Mouse (Mus musculus) embryo, embryonic 11 days (tissue): ENCODE results near the gene Ap1s1.

Experiments
- DNase-seq: peaks from one replicate; pipeline ENCODE4 v3.0.0-alpha.2; 2015

Gene Ap1s1

GRCm38 (mm10) chr5:137062601-137063000 lies 16.7 kb upstream of the Ap1s1 start:
- DNase-seq, result no peak

DNA sequence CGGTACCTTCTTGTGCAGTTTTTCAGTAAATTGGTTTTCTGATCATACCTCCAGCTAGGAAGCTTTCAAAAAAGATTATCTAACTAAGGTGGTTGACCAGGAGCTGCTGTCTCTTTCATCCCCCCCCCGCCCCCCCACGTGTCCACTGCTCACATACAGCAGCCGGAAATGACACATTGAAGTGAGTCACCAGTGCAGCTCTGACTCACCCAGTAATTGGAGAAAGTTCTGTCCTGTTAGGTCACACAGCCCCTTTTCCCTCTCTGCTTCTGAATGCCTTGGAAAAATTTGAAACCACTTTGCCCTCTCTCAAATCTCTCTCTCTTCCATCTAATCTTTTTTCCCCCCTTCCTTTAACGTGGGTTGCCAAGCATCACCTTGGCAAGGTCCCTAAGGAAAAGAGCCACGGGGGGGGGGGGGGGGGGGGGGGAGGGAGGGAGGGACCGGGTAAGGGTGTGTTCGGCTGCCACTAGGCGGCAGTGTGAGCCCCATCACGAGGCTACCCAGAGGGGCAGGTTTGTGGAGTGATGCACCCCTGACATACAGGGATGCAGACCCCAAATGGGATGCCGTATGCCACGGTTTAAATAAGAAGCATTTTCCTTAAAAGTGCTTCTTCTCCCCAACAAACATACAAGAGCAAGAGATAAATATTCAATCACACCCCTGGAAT lies 16.0 kb upstream of the Ap1s1 start:
- DNase-seq, result peak; percentile 56

DNA sequence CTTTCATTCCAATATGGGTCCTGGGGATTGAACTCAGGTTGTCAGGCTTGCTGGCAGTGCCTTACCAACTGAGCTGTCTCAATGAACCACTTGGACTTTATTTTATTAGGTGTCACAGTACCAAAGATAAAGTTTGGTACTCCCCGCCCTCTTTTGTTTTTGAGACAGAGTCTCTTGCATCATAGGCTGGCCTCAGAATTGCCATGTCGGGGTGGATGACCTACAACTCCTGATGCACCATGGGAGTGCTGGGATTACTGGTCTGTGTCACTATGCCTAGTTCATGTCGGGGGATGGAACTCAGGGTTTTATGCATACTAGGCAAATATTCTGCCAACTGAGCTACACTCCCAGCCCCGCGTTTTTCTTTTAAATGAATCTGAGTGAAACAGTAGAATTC lies 8.9 kb upstream of the Ap1s1 start:
- no peak for DNase-seq

DNA sequence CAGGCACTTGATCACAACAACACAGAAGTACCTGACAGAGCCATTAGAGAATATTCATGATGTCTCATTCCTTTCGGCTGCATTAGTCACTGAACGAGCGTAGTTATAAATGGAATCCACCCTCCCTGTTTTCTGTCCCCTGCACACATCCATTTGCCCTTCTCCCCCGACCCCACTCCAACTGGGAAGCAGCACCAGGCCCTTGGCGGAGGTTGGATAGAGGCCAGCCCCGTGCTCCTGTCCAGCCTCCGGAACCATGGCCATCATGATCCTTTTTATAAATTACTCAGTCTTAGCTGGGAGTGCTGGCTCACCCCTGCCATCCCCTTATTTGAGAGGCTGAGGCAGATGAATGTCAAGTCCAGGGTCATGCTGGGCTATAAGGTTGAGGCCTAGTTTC lies 8.4 kb upstream of the Ap1s1 start:
- DNase-seq, result no peak

DNA sequence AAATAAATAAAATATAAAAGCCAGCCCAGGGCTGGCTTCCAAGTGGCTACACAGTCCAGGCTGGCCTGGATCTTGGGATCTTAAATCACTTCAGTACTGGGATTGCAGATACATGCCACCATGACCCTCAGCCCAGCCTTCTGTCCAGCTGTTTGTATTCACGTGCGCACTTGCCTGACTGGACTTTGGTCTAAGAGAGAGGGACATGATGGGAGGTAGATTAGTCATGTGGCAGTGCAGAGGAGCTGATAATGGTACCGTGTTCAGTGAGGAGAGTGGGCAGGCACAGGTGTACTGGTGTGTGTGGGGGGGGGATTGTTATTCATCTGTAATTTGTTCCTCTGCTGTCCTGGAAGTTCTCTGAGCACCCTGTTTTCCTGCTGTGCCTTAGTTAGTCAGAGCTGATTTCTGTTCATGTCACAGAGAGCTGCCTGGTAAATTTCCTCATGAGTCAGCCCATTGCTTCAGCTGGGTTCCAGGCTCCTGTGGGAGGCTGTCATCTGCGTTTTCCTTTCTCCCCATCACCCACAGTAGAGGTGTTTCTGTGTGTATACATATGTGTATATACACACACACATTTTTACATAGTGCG lies 6.1 kb upstream of the Ap1s1 start:
- DNase-seq, result no peak

DNA sequence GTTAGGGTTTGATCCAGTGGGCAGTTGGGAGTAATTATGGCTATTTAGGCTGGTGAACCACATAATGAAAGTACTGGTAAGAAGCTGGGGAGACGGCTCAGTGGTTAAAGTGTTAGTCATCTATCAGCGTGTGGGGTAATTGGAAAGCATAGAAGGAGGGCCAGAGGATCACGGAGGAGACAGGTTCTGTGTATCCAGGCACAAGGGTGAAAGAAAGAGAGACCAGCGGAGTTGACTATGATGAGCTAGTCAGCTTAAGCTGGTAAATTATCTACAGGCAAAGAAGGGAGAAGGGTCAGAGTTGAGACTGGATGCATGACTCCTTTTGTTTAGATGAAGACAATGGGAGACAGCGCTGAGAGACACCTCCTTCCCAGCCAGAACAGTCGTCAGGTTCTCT lies 5.2 kb upstream of the Ap1s1 start:
- DNase-seq, result no peak

DNA sequence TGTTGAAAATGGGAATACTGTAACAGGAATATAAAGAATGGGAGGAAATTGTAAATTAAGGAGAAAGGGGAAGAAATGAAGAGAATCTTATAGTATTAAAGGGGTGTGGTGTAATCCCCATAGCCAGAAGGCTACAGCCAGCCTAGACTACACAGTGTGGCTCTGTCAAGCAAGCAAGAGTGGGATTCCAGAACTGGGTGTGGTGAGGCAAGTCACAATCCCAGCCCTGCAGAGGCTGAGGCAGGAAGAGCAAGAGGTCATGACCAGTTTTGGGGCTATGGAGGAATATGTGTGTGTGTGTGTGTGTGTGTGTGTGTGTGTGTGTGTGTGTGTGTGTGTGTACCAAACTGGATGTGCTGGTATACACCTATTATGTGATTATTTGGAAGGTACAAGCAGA lies 1.1 kb upstream of the Ap1s1 start:
- no peak for DNase-seq

DNA sequence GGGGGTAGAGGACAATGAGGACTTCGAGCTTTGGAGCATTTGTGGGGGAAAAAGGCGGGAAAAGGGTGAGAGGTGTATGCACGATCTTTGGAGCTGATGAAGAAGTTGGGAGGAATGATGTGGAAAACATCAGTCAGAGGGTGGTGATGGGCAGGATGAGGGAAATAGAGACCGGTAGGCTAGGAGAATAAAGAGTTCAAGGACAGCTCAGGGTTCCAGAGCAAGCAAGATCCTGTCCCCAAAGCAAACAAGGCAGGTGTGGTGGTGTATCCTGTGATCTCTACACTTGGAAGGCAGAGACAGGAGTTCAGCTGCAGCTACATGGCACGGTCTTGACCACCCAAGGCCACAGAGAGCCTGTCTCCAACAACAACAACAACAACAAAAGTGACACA lies 386 bp upstream of the Ap1s1 start:
- DNase-seq, result no peak

- no peak for DNase-seq
Measured at GRCm38 (mm10) chr5:137043997-137044396, 1.9 kb downstream of the Ap1s1 start.

- no peak for DNase-seq
Measured at GRCm38 (mm10) chr5:137041442-137041841, 4.5 kb downstream of the Ap1s1 start.

GRCm38 (mm10) chr5:137039453-137039852 lies 6.5 kb downstream of the Ap1s1 start:
- DNase-seq, result no peak

GRCm38 (mm10) chr5:137036211-137036610 lies 9.7 kb downstream of the Ap1s1 start:
- DNase-seq, result no peak

DNA sequence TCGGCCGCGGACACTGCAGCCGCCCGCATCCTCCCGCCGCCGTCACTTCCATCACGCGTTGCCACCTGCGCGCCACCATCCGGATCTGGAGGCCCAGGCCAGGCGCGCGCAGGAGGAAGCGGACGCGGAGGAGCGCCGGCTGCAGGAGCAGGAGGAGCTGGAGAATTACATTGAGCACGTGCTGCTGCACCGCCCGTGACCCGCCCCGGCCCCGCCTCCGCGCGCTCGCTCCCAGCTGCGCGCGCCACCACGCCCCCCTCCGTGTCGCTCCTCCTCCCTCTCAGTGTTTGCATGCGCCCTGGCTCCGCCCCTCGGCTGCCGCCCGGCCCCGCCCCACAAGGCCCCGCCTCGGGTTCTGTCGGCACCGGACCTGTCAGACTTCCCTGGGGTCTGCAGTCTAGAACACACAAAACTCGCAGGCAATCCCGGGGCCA lies 13.3 kb downstream of the Ap1s1 start:
- DNase-seq, result peak; percentile 93

DNA sequence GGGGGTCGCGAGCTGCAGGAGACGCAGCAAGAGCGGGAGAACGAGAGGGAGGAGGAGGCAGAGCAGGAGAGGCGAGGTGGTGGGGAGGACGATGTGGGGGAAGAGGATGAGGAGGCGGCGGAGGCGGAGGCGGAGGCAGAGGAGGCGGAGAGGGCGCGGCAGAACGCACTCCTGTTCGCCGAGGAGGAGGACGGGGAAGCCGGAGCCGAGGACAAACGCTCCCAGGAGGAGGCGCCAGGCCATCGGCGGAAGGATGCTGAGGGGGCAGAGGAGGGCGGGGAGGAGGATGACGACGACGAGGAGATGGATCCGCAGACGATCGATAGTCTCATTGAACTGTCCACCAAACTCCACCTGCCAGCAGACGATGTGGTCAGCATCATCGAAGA lies 13.9 kb downstream of the Ap1s1 start:
- DNase-seq, result peak; percentile 41

DNA sequence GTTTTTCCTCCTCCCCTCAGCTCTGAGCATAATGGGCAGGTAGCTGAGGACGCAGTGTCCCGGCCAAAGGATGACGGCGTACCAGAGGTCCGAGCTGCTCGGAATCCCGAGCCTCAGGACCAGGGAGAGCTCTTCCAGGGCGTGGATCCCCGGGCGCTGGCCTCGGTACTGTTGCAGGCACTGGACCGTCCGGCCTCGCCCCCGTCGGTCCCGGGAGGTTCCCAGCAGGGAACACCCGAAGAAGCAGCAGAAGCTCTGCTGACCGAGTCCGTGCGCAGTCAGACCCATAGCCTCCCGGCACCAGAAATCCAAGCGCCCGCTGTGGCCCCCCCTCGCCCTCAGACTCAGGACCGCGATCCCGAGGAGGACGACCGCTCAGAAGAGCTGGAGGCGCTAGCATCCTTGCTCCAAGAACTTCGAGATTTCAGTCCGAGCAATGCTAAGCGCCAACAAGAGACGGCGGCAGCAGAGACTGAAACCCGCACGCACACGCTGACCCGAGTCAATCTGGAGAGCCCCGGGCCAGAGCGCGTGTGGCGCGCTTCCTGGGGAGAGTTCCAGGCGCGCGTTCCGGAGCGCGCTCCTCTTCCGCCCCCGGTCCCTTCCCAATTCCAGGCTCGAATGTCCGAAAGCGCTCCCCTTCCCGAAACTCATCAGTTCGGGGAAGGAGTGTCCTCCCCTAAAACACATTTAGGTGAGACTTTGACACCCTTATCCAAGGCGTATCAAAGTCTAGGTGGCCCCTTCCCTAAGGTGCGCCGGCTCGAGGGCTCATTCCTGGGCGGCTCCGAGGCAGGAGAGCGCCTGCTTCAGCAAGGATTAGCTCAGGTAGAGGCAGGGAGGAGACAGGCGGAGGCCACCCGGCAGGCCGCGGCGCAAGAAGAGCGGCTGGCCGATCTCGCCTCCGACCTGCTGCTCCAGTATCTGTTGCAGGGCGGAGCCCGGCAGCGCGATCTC lies 14.6 kb downstream of the Ap1s1 start:
- DNase-seq, result peak; percentile 55

DNA sequence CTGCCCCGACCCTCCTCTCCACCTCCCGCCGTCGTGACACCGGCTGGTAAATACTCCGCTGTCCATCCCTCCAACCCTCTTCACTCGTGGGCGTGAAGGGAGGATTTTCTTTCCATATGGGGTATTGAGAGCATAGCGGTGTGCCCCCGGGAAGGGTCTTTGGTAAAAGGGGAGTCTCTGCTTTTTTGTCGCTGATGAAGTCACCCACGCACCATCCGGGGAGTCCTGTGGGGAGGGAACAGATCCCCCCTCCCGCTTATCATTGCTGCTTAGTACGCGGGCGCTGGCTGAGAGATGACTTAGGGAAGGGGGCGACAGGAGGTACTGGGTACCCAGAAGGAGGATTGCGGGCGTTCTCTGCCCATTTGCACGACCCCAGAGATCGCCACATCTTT lies 15.5 kb downstream of the Ap1s1 start:
- DNase-seq, result no peak

- peak; percentile 98 for DNase-seq
Measured at GRCm38 (mm10) chr5:137029643-137030415, 16.1 kb downstream of the Ap1s1 start.

DNA sequence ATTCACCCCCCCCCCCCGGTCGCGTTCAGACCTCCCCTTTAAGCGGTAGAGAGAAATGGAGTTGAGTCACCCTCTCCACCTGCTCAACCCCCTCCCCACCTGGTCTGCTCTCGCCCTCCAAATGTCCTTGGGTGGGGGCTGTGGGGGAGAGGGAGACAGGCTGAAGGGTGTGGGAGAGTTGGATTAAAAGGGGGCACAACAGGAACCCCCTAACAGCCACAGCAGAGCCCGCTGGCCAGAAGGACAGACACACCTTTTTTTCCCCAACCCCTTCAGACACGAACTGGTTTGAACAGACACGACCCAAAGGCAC lies 16.7 kb downstream of the Ap1s1 start:
- no peak for DNase-seq

DNA sequence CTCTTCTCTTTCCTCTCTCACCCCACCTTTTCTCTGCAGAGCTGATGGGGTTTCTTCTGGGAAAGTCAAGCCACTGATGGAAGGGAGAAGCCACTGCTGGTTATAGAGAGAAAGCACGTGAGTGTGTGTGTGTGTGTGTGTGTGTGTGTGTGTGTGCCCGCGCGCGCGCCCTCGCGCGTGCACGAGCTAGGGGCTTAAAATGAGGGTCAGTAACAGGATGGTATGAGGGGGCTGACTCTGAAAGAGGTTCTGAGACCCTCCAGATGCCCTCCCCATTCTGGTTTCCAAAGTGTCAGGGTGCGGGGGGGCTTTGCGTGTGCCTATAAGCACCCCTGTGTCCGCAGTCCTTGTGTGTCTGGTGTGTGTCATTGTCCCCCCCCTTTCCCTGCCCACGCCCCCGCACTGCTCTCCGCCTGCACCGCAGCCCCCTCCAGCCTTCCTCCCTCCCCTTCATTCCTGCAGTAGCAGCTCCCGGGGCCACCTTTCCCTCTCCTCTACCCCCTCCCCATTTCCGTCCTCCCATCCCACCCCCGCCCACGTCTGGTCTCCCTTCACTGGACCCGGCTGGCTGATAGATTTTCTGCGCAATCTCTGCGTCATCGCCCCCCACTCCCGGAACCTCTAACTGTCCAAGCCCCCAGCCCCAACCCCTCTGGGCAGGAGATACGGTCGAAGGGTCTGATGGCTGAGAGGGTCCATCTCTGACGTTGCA lies 17.2 kb downstream of the Ap1s1 start:
- no peak for DNase-seq

DNA sequence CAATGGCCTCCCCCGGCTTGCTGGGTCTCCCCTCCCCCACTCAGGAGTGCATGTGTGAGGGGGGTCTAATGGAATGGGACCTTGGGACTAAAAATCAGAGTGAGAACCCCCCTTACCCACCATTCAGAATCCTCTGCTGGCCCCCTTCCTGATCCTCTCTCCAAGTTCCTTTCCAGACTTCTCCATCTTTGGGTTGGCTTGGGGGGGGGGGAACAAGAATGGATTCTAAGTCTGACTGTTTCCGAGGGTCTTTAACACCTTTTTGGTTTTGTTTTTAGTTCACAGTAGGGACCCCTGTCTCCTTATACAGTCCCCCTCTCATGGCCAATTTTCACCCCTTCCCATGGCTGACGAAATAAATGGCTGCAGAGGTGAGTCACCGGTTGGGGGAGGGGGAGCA lies 19.8 kb downstream of the Ap1s1 start, which contains the start of gene Vgf:
TSS of gene Vgf (plus strand) at position 301 of the 400 bp plus-strand sequence.
- DNase-seq, result no peak

DNA sequence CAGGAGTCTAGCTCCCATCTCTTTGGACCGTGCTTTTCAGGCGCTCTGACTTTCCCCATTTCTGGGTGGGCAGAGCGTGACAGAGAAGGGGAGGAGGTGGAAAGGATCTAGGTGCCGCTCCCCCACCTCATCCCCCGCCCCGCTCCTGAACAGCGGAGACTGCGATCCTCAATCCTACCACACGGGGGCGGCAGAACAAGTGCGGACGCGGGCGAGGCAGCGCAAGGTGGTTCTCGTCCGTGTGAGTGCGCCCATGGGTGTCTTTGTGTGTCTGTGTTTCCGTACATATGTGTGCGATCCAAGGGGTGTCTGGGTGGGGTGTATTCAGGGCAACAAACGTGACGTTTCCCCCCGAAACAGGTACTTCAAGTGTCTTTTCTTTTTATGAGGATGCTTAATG lies 20.8 kb downstream of the Ap1s1 start:
- DNase-seq, result peak; percentile 83

DNA sequence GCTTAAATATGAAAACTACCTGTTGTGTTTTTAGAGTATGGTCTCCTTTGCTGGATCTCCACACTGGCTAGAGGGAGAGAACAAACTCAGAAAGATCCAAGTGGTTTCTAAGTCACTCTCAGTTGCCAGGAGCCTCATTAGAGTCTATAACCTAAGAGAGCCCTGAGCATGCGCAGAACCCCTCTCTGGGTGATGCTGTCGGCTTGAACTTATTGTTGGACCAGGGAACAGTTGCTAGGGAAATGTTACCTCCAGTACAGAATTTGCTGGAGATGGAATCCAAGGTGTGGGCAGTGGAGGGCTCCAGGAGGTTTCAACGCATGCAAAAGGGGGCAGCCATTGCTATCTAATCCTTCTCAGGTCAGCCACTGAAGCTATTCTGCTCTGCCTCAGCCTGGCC lies 21.6 kb downstream of the Ap1s1 start:
- DNase-seq, result no peak

DNA sequence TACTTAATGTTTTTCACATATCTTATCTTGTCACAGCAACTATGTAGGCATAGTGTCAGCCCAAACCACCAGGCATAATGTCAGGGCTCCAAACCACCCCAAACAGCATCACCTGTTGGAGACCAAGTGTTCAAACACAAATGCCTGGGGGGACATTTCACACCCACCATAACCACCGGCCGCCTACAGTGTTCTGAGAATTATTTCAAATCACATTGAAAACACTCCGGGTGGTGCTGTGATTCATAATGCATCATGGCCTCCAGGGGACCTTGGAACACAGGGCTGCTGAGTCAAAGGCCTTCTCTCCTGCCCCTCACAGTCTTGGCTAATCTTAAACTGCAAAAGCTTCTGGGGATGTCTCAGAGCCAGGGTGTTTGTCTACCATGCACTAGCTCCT lies 30.0 kb downstream of the Ap1s1 start:
- no peak for DNase-seq
